Mouse (Mus musculus): ENCODE measurements around the gene Ahnak2.

- TF ChIP-seq POLR2A (IDR thresholded peaks at IDR 0.05; ENCODE audit: extremely low read depth, insufficient read depth, low read length) (no peak), CTCF (IDR thresholded peaks at IDR 0.05; ENCODE audit: extremely low read depth, insufficient read depth, low read length) (no peak)
These were observed 23.4 kb upstream of the Ahnak2 start for GRCm38 (mm10) chr12:112825901-112826300.

Measured in cortical plate, adult 2 months (tissue).